Mouse (Mus musculus) stomach, postnatal 0 days (tissue): ENCODE data around the gene Ncoa1. TPM values are rescaled to one million over a fixed set of nuclear protein-coding genes. Genes with fewer than 3 reads are reported as not detected.

Source experiments
- ATAC-seq: fragments of 200-750 bp; cut with Nextera tagmentation; 2 replicates; pipeline ENCODE4 v1.8.0; 2017; ENCODE audit not compliant: low FRiP score, low TSS enrichment
- DNase-seq: peaks from one replicate; pipeline ENCODE4 v3.0.0-alpha.2; 2016; ENCODE audit warnings: low spot score
- H3K27ac ChIP-seq: fragments of 300-500 bp; sonication (generic); replicated peaks from 2 replicates; pipeline ENCODE4 v1.5.1; 2014; ENCODE audit warnings: mild to moderate bottlenecking, control low read depth
- H3K27me3 ChIP-seq: fragments of 300-500 bp; sonication (generic); 2 replicates; pipeline ENCODE4 v1.6.1; 2014; ENCODE audit warnings: low read length; ENCODE audit not compliant: control insufficient read depth, insufficient read depth
- H3K36me3 ChIP-seq: fragments of 300-500 bp; sonication (generic); 2 replicates; pipeline ENCODE4 v1.6.1; 2014; ENCODE audit warnings: low read length, mixed read lengths; ENCODE audit not compliant: control insufficient read depth, insufficient read depth
- H3K4me1 ChIP-seq: fragments of 300-500 bp; sonication (generic); replicated peaks from 2 replicates; pipeline ENCODE4 v1.6.1; 2014; ENCODE audit warnings: antibody characterized with exemption; ENCODE audit not compliant: control insufficient read depth, insufficient read depth
- H3K4me2 ChIP-seq: fragments of 300-500 bp; sonication (generic); replicated peaks from 2 replicates; pipeline ENCODE4 v1.6.1; 2014; ENCODE audit warnings: low read depth, mild to moderate bottlenecking, control low read depth, moderate library complexity
- H3K4me3 ChIP-seq: fragments of 300-500 bp; sonication (generic); 2 replicates; pipeline ENCODE4 v1.5.1; 2014; ENCODE audit warnings: low read depth, low read length, control low read depth
- H3K9ac ChIP-seq: fragments of 300-500 bp; sonication (generic); 2 replicates; pipeline ENCODE4 v1.6.1; 2014; ENCODE audit warnings: mild to moderate bottlenecking, low read length, control low read depth, mixed read lengths
- H3K9me3 ChIP-seq: fragments of 300-500 bp; sonication (generic); 2 replicates; pipeline ENCODE4 v1.6.1; 2016; ENCODE audit warnings: low read length; ENCODE audit not compliant: control insufficient read depth
- CTCF ChIP-seq: IDR thresholded peaks from 2 replicates; pipeline ENCODE4 v1.5.1; 2016; ENCODE audit warnings: antibody characterized with exemption, low read depth, mild to moderate bottlenecking, moderate library complexity
- EP300 ChIP-seq: optimal IDR thresholded peaks from 2 replicates; pipeline ENCODE3; 2016; ENCODE audit warnings: antibody characterized with exemption
- WGBS: fragments of 180-500 bp; shearing (Covaris S2); extraction: QIAGEN DNeasy Blood & Tissue Kit; methylation state at CpG from one replicate; pipeline ENCODE4 v1.1.7; 2014; 5-methylcytosine and 5-hydroxymethylcytosine counted together
- polyA plus RNA-seq: library from polyadenylated mRNA; unstranded; fragments of >200 nt; fragmentation: Nextera tagmentation; extraction: Ambion mirVana; gene quantifications from 2 replicates; pipeline ENCODE4 v1.2.1, GENCODE M21; 2015

Ncoa1 gene
- polyA plus RNA-seq, 1 experiment from 2014 or later: 5.0 TPM

GRCm38 (mm10) chr12:4390721-4391120 lies 86.3 kb downstream of the Ncoa1 start:
- H3K27ac ChIP-seq: no peak overlapping the region
- no peak overlapping the region for H3K4me2 ChIP-seq
- no peaks in the 10 kb centered on the region for H3K27me3 ChIP-seq
- TF ChIP-seq EP300 (no peak), CTCF (peak; percentile 18; the same call in 1 of the 2 replicates)
- no peaks in the 10 kb centered on the region for H3K4me1 ChIP-seq
- no peak for ATAC-seq
- WGBS: 60% methylated on average over 5 of the region's 5 CpGs
- no peaks in the 10 kb centered on the region for H3K36me3 ChIP-seq
- no peak for DNase-seq
- no peaks in the 10 kb centered on the region for H3K9me3 ChIP-seq
- no peak overlapping the region for H3K9ac ChIP-seq
- no peak overlapping the region for H3K4me3 ChIP-seq

GRCm38 (mm10) chr12:4386077-4386719 lies 90.8 kb downstream of the Ncoa1 start:
- Histone ChIP-seq H3K9ac (no peak overlapping the region), H3K4me1 (no peaks in the 10 kb centered on the region), H3K9me3 (no peaks in the 10 kb centered on the region), H3K4me3 (no peak overlapping the region), H3K27me3 (no peaks in the 10 kb centered on the region), H3K36me3 (no peaks in the 10 kb centered on the region), H3K27ac (no peak overlapping the region), H3K4me2 (no peak overlapping the region)
- TF ChIP-seq EP300 (no peak), CTCF (no peak)
- 61% methylated on average over 3 of the region's 3 CpGs for WGBS
- ATAC-seq: no peak
- DNase-seq: no peak

- Histone ChIP-seq H3K4me3 (no peak overlapping the region), H3K27me3 (no peaks in the 10 kb centered on the region), H3K9me3 (no peaks in the 10 kb centered on the region), H3K27ac (no peak overlapping the region), H3K4me1 (no peaks in the 10 kb centered on the region), H3K4me2 (no peak overlapping the region), H3K36me3 (no peaks in the 10 kb centered on the region), H3K9ac (no peak overlapping the region)
- WGBS: 81% methylated on average over 3 of the region's 3 CpGs
- TF ChIP-seq CTCF (no peak), EP300 (no peak)
- ATAC-seq: no peak
- no peak for DNase-seq
These were observed 93.9 kb downstream of the Ncoa1 start for GRCm38 (mm10) chr12:4383061-4383460.

- no peak overlapping the region for H3K4me3 ChIP-seq
- DNase-seq (no peak), ATAC-seq (no peak)
- H3K27me3 ChIP-seq: no peaks in the 10 kb centered on the region
- no peak overlapping the region for H3K9ac ChIP-seq
- no peaks in the 10 kb centered on the region for H3K36me3 ChIP-seq
- no peak overlapping the region for H3K4me2 ChIP-seq
- WGBS: 37% methylated on average over 7 of the region's 7 CpGs
- H3K9me3 ChIP-seq: no peaks in the 10 kb centered on the region
- no peak overlapping the region for H3K27ac ChIP-seq
- H3K4me1 ChIP-seq: no peaks in the 10 kb centered on the region
- no peak for TF ChIP-seq EP300
- TF ChIP-seq CTCF: no peak
These were observed 97.6 kb downstream of the Ncoa1 start for GRCm38 (mm10) chr12:4379298-4379957.

DNA sequence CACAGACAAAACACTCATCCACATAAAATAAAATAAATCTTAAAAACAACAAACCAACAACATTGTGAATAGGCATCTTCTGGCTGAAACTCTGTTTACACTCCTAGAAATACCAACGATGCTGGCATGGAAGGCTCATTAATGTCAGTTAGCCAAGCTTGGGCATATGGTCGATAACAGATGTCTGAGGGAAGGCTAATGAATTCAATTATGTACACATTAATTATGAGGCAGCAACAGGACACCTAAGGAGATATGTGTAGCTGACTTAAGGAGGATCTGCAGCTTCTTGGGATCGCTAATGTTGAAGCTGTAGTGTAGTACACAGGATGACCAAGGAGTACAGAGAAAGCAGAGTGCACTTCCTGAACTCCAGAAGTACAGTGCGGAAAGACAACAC lies 100.5 kb downstream of the Ncoa1 start:
- no peaks in the 10 kb centered on the region for H3K27me3 ChIP-seq
- H3K9ac ChIP-seq: no peak overlapping the region
- H3K9me3 ChIP-seq: no peaks in the 10 kb centered on the region
- H3K4me2 ChIP-seq: no peak overlapping the region
- H3K27ac ChIP-seq: no peak overlapping the region
- no peak for ATAC-seq
- no peaks in the 10 kb centered on the region for H3K36me3 ChIP-seq
- TF ChIP-seq CTCF: no peak
- no peak for TF ChIP-seq EP300
- no peak overlapping the region for H3K4me3 ChIP-seq
- 93% methylated on average over 4 of the region's 4 CpGs for WGBS
- no peak for DNase-seq
- no peaks in the 10 kb centered on the region for H3K4me1 ChIP-seq

- H3K4me1 ChIP-seq: no peaks in the 10 kb centered on the region
- 79% methylated on average over 6 of the region's 6 CpGs for WGBS
- no peak overlapping the region for H3K9ac ChIP-seq
- no peak for TF ChIP-seq CTCF
- no peak for TF ChIP-seq EP300
- no peak for DNase-seq
- no peaks in the 10 kb centered on the region for H3K9me3 ChIP-seq
- H3K27ac ChIP-seq: no peak overlapping the region
- H3K4me3 ChIP-seq: no peak overlapping the region
- ATAC-seq: no peak
- no peak overlapping the region for H3K4me2 ChIP-seq
- no peaks in the 10 kb centered on the region for H3K27me3 ChIP-seq
- no peaks in the 10 kb centered on the region for H3K36me3 ChIP-seq
These were observed 102.0 kb downstream of the Ncoa1 start for GRCm38 (mm10) chr12:4374816-4375493.
